Mouse (Mus musculus): ENCODE measurements around the gene Ccdc153. TPM values are rescaled to one million over a fixed set of nuclear protein-coding genes. Genes with fewer than 3 reads are reported as not detected.

Ccdc153 gene
- polyA plus RNA-seq, 1 experiment, result 0.15 TPM

- TF ChIP-seq POLR2A (IDR thresholded peaks at IDR 0.05; ENCODE audit: borderline replicate concordance, extremely low read depth, insufficient read depth, insufficient read length, poor library complexity, severe bottlenecking), result no peak
- TF ChIP-seq CTCF (IDR thresholded peaks at IDR 0.05; ENCODE audit: borderline replicate concordance, extremely low read depth, insufficient read depth, insufficient read length), result no peak
- DNase-seq (ENCODE audit: low read depth), result no peak
Observed at GRCm38 (mm10) chr9:44259014-44259413, 18.5 kb downstream of the Ccdc153 start.

- no peak for DNase-seq (ENCODE audit: low read depth)
- no peak for TF ChIP-seq CTCF (IDR thresholded peaks at IDR 0.05; ENCODE audit: borderline replicate concordance, extremely low read depth, insufficient read depth, insufficient read length)
- TF ChIP-seq POLR2A (IDR thresholded peaks at IDR 0.05; ENCODE audit: borderline replicate concordance, extremely low read depth, insufficient read depth, insufficient read length, poor library complexity, severe bottlenecking), result no peak
Observed at GRCm38 (mm10) chr9:44261388-44261787, 20.9 kb downstream of the Ccdc153 start.

- DNase-seq (ENCODE audit: low read depth), result peak; percentile 30
- no peak for TF ChIP-seq POLR2A (IDR thresholded peaks at IDR 0.05; ENCODE audit: borderline replicate concordance, extremely low read depth, insufficient read depth, insufficient read length, poor library complexity, severe bottlenecking)
- TF ChIP-seq CTCF (IDR thresholded peaks at IDR 0.05; ENCODE audit: borderline replicate concordance, extremely low read depth, insufficient read depth, insufficient read length), result no peak
Observed at GRCm38 (mm10) chr9:44266478-44267226, 26.2 kb downstream of the Ccdc153 start.

- peak; percentile 31 for DNase-seq (ENCODE audit: low read depth)
- no peak for TF ChIP-seq POLR2A (IDR thresholded peaks at IDR 0.05; ENCODE audit: borderline replicate concordance, extremely low read depth, insufficient read depth, insufficient read length, poor library complexity, severe bottlenecking)
- no peak for TF ChIP-seq CTCF (IDR thresholded peaks at IDR 0.05; ENCODE audit: borderline replicate concordance, extremely low read depth, insufficient read depth, insufficient read length)
Observed at GRCm38 (mm10) chr9:44267319-44268026, 27.0 kb downstream of the Ccdc153 start.

GRCm38 (mm10) chr9:44268027-44268360 is 27.5 kb downstream of the Ccdc153 start:
- DNase-seq (ENCODE audit: low read depth), result peak; percentile 92
- TF ChIP-seq CTCF (IDR thresholded peaks at IDR 0.05; ENCODE audit: borderline replicate concordance, extremely low read depth, insufficient read depth, insufficient read length) (peak; percentile 60), POLR2A (IDR thresholded peaks at IDR 0.05; ENCODE audit: borderline replicate concordance, extremely low read depth, insufficient read depth, insufficient read length, poor library complexity, severe bottlenecking) (peak; percentile 46)

- DNase-seq (ENCODE audit: low read depth), result no peak
- TF ChIP-seq POLR2A (IDR thresholded peaks at IDR 0.05; ENCODE audit: borderline replicate concordance, extremely low read depth, insufficient read depth, insufficient read length, poor library complexity, severe bottlenecking) (no peak), CTCF (IDR thresholded peaks at IDR 0.05; ENCODE audit: borderline replicate concordance, extremely low read depth, insufficient read depth, insufficient read length) (no peak)
Observed at GRCm38 (mm10) chr9:44268432-44268831, 28.0 kb downstream of the Ccdc153 start, which contains the start of gene Nlrx1. Gene Nlrx1, minus strand, starts transcription at chr9:44268599.

- no peak for DNase-seq (ENCODE audit: low read depth)
- no peak for TF ChIP-seq POLR2A (IDR thresholded peaks at IDR 0.05; ENCODE audit: borderline replicate concordance, extremely low read depth, insufficient read depth, insufficient read length, poor library complexity, severe bottlenecking)
- TF ChIP-seq CTCF (IDR thresholded peaks at IDR 0.05; ENCODE audit: borderline replicate concordance, extremely low read depth, insufficient read depth, insufficient read length), result peak; percentile 30; the same call in 1 of the 2 replicates
Observed at GRCm38 (mm10) chr9:44269077-44269476, 28.6 kb downstream of the Ccdc153 start.

GRCm38 (mm10) chr9:44269973-44270372 is 29.5 kb downstream of the Ccdc153 start:
- DNase-seq (ENCODE audit: low read depth), result no peak
- no peak for TF ChIP-seq CTCF (IDR thresholded peaks at IDR 0.05; ENCODE audit: borderline replicate concordance, extremely low read depth, insufficient read depth, insufficient read length)
- TF ChIP-seq POLR2A (IDR thresholded peaks at IDR 0.05; ENCODE audit: borderline replicate concordance, extremely low read depth, insufficient read depth, insufficient read length, poor library complexity, severe bottlenecking), result no peak

- no peak for DNase-seq (ENCODE audit: low read depth)
- no peak for TF ChIP-seq CTCF (IDR thresholded peaks at IDR 0.05; ENCODE audit: borderline replicate concordance, extremely low read depth, insufficient read depth, insufficient read length)
- TF ChIP-seq POLR2A (IDR thresholded peaks at IDR 0.05; ENCODE audit: borderline replicate concordance, extremely low read depth, insufficient read depth, insufficient read length, poor library complexity, severe bottlenecking), result no peak
Observed at GRCm38 (mm10) chr9:44283183-44283582, 42.7 kb downstream of the Ccdc153 start.

- TF ChIP-seq POLR2A (IDR thresholded peaks at IDR 0.05; ENCODE audit: borderline replicate concordance, extremely low read depth, insufficient read depth, insufficient read length, poor library complexity, severe bottlenecking) (no peak), CTCF (IDR thresholded peaks at IDR 0.05; ENCODE audit: borderline replicate concordance, extremely low read depth, insufficient read depth, insufficient read length) (no peak)
- no peak for DNase-seq (ENCODE audit: low read depth)
Observed at GRCm38 (mm10) chr9:44286256-44286850, 45.9 kb downstream of the Ccdc153 start.

- no peak for TF ChIP-seq CTCF (IDR thresholded peaks at IDR 0.05; ENCODE audit: borderline replicate concordance, extremely low read depth, insufficient read depth, insufficient read length)
- no peak for TF ChIP-seq POLR2A (IDR thresholded peaks at IDR 0.05; ENCODE audit: borderline replicate concordance, extremely low read depth, insufficient read depth, insufficient read length, poor library complexity, severe bottlenecking)
- DNase-seq (ENCODE audit: low read depth), result peak; percentile 16
Observed at GRCm38 (mm10) chr9:44287003-44287400, 46.5 kb downstream of the Ccdc153 start.

Data from brain, embryonic 14.5 days (tissue).